Mouse (Mus musculus) adrenal gland, adult 10 weeks (tissue): Measurements from ENCODE around the gene Mta2. TPM values are rescaled to one million over a fixed set of nuclear protein-coding genes. Genes with fewer than 3 reads are reported as not detected.

Source experiments
- polyA plus RNA-seq: library from polyadenylated mRNA; stranded (reverse); fragments of 350-450 nt; fragmentation: Illumina TruSeq; extraction: RNeasy Lipid Tissue Mini Kit (QIAGEN cat#74804); gene quantifications from one replicate; pipeline ENCODE4 v1.2.3, GENCODE M21; 2014; ENCODE audit warnings: low read depth, low replicate concordance

Mta2 gene
- polyA plus RNA-seq = 70.1 TPM

DNA sequence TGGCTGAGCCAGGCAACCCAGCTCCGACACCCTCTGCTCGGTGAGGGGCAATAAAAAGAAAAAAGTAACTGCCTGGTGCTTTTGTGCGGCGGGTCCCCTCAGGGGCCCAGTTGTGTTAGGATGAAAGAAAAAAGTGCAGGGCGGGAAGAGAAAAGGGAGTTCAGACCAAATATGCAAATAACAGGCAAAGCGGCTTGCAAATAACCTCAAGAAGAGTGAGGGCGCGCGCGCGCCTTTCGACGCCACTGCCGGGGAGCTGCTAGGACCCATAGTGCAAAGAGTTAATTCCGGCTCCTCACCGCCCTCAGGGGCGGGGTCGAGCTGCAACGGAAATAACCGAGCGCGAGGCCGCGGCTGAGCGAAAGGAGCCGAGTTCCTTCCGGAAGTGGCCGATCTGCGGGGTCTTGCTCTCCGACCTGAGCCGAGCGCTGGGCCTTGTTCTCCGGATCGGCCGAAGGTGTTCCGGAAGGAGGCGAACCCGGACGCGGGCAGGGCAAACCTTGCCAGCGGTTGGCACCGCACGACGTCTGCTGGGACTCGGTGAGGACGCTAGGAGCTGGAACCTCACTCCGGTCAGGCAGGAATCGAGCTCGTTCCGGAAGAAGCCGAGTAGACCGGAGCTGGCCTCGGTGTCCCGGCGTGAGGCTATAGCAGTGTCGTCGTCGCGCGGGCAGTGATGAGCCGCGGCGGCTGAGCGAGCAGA lies at the start of gene Mta2:
Mta2 (plus strand) TSS at position 361 of the 703 bp plus-strand sequence.

DNA sequence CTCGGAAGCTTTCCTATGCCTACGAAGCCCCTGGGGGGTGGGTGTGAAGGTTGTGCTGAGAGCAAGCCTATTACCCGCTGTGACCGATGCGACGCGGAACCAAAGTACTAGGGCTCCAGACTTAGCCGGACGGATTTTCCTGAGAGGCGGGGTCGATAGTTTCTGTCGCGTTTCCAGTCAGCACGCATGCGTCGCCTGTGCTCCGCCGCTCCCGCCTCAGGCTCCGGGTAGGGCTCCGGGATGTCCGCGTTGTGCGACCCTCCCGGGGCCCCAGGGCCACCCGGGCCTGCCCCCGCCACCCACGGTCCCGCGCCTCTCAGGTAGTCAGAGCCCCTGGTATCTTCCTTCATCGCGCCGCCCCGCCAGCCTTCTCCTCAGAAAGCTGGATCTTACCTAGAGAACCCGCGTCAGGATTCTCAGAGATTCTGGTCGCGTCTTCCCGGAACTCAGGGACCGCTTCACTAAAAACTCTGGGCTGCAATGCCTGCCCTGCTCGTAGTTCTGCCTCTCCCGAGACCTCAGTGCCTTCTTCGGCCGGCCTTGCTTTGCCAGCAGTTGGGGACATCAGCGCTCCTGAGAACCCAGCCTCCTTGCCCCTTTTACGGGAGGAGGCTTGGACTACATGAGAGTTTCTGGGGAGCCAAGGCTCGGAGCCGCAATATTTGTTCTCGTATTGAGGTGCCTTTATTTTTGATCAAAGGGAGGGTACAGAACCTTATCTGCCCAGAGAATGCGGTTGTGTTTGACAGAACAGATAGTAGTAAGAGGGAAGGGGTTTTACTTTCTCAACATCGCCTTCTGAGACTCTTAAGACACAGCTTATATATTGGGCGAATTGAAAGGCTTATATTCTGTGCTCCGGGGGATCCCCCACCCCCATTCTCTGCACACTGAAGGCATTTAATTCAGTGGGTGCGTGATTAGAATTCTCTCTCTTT lies 48.6 kb upstream of the Mta2 start, which contains the start of gene Ints5:
Ints5 (plus strand) TSS at position 177 of the 938 bp plus-strand sequence.

DNA sequence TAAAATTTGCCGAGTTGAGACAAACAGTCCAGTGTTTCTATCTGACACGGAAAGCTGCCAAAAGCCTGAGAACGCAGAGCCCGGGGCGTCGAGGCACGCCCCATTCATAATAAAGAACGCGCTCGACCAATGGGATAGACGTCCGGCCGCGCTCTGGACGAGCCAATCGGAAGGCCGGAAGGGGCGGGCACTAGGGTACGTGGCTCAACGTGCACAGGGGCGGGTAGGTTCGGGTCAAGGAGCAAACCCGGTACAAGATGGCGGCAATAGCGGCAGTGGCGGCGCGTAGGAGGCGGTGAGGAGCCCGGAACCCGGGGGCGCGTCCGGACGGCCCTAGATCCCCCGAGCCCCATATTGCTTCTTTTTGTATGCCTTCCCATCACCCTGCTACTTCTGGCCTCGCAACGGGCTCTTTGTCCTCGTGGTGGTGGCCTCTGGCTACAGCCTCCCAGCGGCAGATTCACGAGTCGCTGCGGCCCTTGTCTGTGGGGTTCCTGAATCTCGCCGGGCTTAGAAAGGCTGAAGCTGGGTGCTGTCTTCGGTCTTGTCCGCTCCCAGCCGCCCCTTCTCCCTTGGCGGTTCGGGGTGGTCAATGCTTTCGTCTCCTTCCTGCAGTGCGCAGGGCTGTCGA lies 43.7 kb upstream of the Mta2 start, which contains the start of gene Ganab:
Ganab (plus strand) TSS at position 207 of the 631 bp plus-strand sequence.

DNA sequence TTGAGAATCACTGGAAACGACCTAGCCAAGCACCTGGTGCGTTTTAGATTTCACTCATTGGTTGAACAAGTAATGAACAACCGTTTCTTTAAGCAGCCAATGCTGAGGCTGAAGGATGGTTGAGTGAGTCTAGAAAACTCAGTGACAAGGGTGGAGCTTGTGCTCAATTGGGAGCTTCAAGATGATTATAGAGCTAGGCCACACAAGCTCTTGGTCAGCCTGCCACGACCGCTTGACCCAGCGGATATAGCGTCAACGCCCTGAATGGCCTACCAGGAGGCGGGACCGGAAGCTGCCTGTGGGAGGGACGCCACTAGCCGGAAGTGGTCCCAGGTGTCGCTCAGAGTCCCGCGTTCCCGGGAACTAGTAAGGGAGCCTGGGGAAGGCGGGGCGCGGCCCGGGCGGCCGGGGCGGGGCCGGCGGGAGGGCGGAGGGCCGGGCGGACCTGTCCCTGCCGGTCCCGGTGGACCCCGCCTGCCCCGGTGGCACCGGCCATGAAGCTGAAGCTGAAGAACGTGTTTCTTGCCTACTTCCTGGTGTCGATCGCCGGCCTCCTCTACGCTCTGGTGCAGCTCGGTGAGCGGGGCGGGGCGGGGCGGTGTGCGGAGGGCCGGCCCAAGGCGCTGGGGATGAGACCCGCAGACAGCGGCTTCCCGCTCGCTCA lies 21.5 kb upstream of the Mta2 start, which contains the start of gene B3gat3:
B3gat3 (plus strand) TSS at position 302 of the 664 bp plus-strand sequence.

DNA sequence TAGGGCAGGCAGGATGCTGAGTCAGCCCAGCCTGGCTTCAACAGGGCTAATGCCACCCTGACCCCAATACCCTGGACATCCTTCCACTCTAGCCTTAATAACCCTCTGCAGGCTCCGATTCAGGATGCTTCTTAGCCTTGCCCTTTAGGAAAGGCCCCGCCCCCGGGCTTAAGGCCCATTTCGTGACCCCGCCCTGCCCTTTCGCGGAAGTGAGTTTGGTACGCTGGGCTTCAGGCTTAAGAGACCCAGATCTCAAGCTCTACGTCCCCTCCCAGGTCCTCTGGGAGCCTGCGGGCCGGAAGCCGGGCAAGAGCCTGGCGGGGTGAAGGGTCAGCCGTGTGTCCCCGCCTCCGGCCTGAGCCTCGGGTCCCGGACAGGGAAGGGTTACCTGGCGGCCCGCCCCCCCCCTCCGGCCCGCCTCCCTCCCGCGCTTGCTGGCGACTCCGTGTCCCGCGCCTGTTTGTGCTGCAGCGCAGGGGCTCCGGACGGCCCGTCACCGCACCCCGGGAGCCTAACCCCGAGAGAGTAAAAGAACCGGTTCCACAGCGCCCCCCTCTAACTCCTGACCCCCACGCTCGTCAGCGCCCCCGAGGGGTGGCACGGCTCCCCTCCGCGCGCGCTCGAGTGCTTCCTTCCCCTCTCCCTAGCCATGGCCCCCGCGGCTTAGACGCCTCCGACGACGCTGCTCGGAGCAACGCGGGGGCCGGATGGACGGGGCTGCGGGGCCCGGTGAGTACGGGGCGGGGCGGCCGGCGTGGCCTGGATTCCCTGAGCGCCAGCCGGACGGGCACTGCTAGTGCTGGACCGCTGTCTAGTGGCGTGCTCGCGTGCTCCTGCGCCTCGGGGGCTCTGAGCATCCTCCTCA lies 12.2 kb upstream of the Mta2 start, which contains the start of the genes Rom1 and Eml3:
Rom1 (minus strand) TSS at position 133 of the 865 bp plus-strand sequence.
Eml3 (plus strand) TSS at position 329 of the 865 bp plus-strand sequence.

DNA sequence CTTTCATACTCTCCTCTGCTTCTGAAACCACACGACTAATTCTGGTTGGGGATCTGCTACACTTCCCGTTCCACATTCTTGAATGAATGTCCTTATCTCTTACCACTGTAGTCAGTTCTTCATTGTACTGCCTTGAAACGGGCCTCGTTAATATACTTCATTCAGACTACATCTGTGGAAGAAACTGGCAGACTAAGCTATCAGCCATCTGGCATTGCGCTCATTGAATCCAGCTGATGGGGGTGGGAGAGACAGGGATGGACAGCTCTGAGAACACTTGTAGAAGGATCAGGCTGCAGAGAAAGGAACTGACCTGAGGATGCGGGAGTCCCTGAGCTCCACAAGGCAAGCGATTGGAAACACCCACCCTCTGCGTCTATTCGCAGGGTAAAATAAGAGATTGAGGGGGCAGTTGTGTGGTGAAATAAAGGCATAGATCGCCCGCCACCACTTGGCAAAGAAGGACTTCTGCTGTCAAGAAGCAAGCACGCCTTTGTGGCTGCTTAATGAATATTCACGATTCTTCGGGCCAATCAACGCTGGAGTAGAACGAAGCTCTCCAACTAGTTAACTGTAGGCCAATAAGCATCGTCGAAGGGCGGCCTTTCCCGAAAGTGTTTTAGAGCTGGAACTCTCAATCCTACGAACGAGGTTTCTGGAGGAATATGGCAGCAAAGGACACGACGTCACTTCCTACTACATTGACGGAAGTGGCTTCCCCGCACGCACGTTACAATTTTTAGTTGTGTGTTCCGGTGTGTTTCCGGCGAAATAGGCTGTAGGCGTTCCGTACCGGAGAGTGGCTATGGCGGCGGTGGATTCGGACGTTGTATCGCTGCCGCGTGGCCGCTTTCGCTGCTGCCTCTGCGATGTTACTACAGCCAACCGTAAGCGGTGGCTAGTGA lies 11.7 kb downstream of the Mta2 start, which contains the start of gene Tut1:
Tut1 (plus strand) TSS at position 713 of the 905 bp plus-strand sequence.

DNA sequence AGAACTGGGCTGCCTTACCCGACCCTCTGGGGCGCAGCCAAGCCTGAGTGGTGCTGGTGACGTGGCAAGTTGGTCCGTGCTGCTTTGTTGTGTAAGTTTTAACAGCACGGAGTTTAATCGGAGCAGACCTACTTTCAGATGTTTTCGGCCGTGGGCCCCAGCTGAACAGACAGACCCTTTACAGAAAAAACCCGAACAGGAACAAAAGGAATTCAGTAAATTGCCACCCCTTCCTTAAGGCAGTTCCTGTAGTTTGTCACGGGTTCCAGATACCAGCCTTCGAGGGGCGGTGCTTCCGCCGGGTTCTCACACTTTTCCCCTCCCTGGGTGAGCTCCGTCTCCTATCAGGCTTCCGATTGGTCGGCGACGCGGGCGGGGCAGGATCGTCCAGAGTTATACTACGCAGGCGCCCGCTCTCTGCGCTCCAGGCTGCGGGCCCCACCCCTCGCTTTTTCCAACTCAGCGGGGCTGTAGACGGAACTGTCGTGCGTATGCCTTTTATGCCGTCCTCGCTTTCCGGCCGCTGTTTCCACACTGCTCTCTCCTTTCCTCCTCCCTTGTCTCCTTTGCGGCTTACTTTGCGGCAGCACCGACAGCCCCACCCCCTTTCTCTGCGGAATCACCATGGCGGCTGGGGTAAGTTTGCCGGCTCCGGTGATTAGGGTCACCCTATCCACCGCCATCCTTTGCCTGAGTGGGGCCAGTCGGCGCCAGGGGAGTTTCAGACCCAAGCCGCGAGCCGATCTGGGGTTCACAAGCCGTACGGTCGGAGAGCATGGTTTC lies 25.1 kb downstream of the Mta2 start, which contains the start of gene Eef1g:
Eef1g (plus strand) TSS at position 452 of the 783 bp plus-strand sequence.

DNA sequence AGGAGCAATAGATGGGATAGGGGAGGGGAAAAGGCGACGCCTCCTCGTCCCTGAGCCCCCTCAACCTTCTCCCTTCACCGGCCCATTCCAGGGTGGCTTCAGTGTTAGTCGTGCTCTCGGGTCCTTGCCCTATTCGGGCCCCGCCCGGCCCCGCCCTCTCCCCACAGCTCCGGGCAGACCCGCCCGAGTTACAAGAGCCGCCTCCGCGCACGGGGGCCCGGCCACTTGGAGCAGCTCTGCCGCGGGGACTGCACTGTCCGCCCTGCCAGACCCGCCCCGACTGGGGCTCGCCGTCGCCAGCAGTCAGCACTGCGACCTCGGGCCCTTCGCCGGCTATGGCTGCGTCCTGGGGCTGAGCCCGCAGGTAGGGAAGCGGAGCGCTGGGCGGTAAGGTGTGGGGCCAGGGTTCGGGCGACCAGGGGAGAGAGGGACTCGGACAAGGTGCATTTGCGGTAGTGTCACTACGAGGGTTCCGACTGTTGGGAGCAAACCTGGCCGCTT lies 47.4 kb downstream of the Mta2 start, which contains the start of gene Ahnak:
Ahnak (plus strand) TSS at position 219 of the 501 bp plus-strand sequence.

Other genes with a start within 250 kb of the Mta2 start
- 163 TPM for gene Slc3a2, start 218.5 kb upstream of the Mta2 start, polyA plus RNA-seq
- gene Wdr74, start 206.0 kb upstream of the Mta2 start, polyA plus RNA-seq = 15.5 TPM
- gene 1700092M07Rik, start 201.2 kb upstream of the Mta2 start, polyA plus RNA-seq = not detected
- gene Stx5a, start 200.5 kb upstream of the Mta2 start, polyA plus RNA-seq = 63.2 TPM
- 68.2 TPM for gene Nxf1, start 184.8 kb upstream of the Mta2 start, polyA plus RNA-seq
- 50.0 TPM for gene Tmem223, start 170.9 kb upstream of the Mta2 start, polyA plus RNA-seq
- gene Tmem179b, start 167.4 kb upstream of the Mta2 start, polyA plus RNA-seq = 51.8 TPM
- gene Taf6l, start 155.5 kb upstream of the Mta2 start, polyA plus RNA-seq = 1.4 TPM
- gene Polr2g, start 143.3 kb upstream of the Mta2 start, polyA plus RNA-seq = 94.7 TPM
- gene Zbtb3, start 139.3 kb upstream of the Mta2 start, polyA plus RNA-seq = 0.47 TPM
- 87.3 TPM for gene Ttc9c, start 122.5 kb upstream of the Mta2 start, polyA plus RNA-seq
- 117 TPM for gene Hnrnpul2, start 121.9 kb upstream of the Mta2 start, polyA plus RNA-seq
- not detected for gene AC129217.1, start 112.1 kb upstream of the Mta2 start, polyA plus RNA-seq
- gene Bscl2, start 104.4 kb upstream of the Mta2 start, polyA plus RNA-seq = 24.6 TPM
- 2.2 TPM for gene Gng3, start 102.7 kb upstream of the Mta2 start, polyA plus RNA-seq
- 3.3 TPM for gene Lrrn4cl, start 91.1 kb upstream of the Mta2 start, polyA plus RNA-seq
- 25.3 TPM for gene Ubxn1, start 70.4 kb upstream of the Mta2 start, polyA plus RNA-seq
- 3.3 TPM for gene Uqcc3, start 61.0 kb upstream of the Mta2 start, polyA plus RNA-seq
- gene Lbhd1, start 58.1 kb upstream of the Mta2 start, polyA plus RNA-seq = 76.6 TPM
- not detected for gene Gm49403, start 57.9 kb upstream of the Mta2 start, polyA plus RNA-seq
- gene 1810009A15Rik, start 53.0 kb upstream of the Mta2 start, polyA plus RNA-seq = 7.9 TPM
- gene Gm49416, start 52.9 kb upstream of the Mta2 start, polyA plus RNA-seq = not detected
- gene Ints5, start 48.9 kb upstream of the Mta2 start, polyA plus RNA-seq = 1.2 TPM
- 97.8 TPM for gene Ganab, start 43.8 kb upstream of the Mta2 start, polyA plus RNA-seq
- gene B3gat3, start 21.5 kb upstream of the Mta2 start, polyA plus RNA-seq = 11.3 TPM
- gene Rom1, start 12.5 kb upstream of the Mta2 start, polyA plus RNA-seq = 3.3 TPM
- 7.1 TPM for gene Eml3, start 12.3 kb upstream of the Mta2 start, polyA plus RNA-seq
- gene Tut1, start 12.0 kb downstream of the Mta2 start, polyA plus RNA-seq = 2.8 TPM
- gene Eef1g, start 25.2 kb downstream of the Mta2 start, polyA plus RNA-seq = 77.3 TPM
- gene Ahnak, start 47.4 kb downstream of the Mta2 start, polyA plus RNA-seq = 34.2 TPM
- 1.8 TPM for gene Scgb1a1, start 146.1 kb downstream of the Mta2 start, polyA plus RNA-seq
- 14.8 TPM for gene Asrgl1, start 193.8 kb downstream of the Mta2 start, polyA plus RNA-seq